Mouse (Mus musculus) C2C12 (cell line): ENCODE measurements around the gene Rnpep.

ENCODE experiments used
- CTCF ChIP-seq: IDR thresholded peaks from one replicate; pipeline ENCODE4 v1.5.1; 2011; ENCODE audit not compliant: control insufficient read depth, insufficient read depth, insufficient read length
- FOSL1 ChIP-seq: IDR thresholded peaks from one replicate; pipeline ENCODE4 v1.8.0; 2011; ENCODE audit warnings: mild to moderate bottlenecking, low read length; ENCODE audit not compliant: poor library complexity, insufficient read depth, severe bottlenecking
- MAX ChIP-seq: IDR thresholded peaks from one replicate; pipeline ENCODE4 v1.6.1; 2011; ENCODE audit warnings: mild to moderate bottlenecking, control low read depth
- MYOD1 ChIP-seq: IDR thresholded peaks from one replicate; pipeline ENCODE4 v1.6.1; 2011; ENCODE audit warnings: low read depth; ENCODE audit not compliant: control insufficient read depth, insufficient read length
- USF1 ChIP-seq: IDR thresholded peaks from one replicate; pipeline ENCODE4 v1.6.1; 2011; ENCODE audit warnings: low read depth, mild to moderate bottlenecking, control low read depth, moderate library complexity

DNA sequence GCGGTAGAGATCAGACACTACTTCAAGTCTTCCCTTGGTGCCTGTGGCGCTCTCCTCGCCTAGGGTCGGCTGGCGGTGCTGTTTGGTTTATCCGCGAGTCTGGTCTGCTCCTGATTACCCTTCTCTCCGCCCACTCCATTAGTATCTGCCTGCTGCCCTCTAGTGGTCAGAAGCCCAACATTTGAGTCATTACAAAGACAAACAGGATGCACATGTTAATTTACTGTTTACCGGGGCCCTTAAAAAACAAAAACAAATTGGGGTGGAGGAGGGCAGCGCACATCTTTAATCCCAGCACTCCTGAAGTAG lies 24.8 kb downstream of the Rnpep start:
- TF ChIP-seq CTCF = peak; percentile 35
- TF ChIP-seq MAX = no peak
- no peak for TF ChIP-seq USF1
- no peak for TF ChIP-seq FOSL1
- no peak for TF ChIP-seq MYOD1
